Mouse (Mus musculus) intestine, embryonic 16.5 days (tissue): ENCODE data around the gene Wnt1. TPM values are rescaled to one million over a fixed set of nuclear protein-coding genes. Genes with fewer than 3 reads are reported as not detected.

Source experiments
- ATAC-seq: fragments of 200-750 bp; cut with Nextera tagmentation; 2 replicates; pipeline ENCODE4 v1.8.0; 2017; ENCODE audit warnings: moderate TSS enrichment, moderate library complexity
- H3K27ac ChIP-seq: fragments of 300-500 bp; sonication (generic); 2 replicates; pipeline ENCODE4 v1.5.1; 2014; ENCODE audit warnings: mild to moderate bottlenecking, low read length
- H3K27me3 ChIP-seq: fragments of 300-500 bp; sonication (generic); replicated peaks from 2 replicates; pipeline ENCODE4 v1.6.1; 2014; ENCODE audit warnings: low read length, control low read depth, mixed read lengths; ENCODE audit not compliant: control insufficient read depth, insufficient read depth
- H3K36me3 ChIP-seq: fragments of 300-500 bp; sonication (generic); 2 replicates; pipeline ENCODE4 v1.6.1; 2014; ENCODE audit warnings: low read length, control low read depth; ENCODE audit not compliant: control insufficient read depth, insufficient read depth
- H3K4me1 ChIP-seq: fragments of 300-500 bp; sonication (generic); 2 replicates; pipeline ENCODE4 v1.6.1; 2014; ENCODE audit warnings: low read length, control low read depth, mixed read lengths; ENCODE audit not compliant: control insufficient read depth, insufficient read depth
- H3K4me2 ChIP-seq: fragments of 300-500 bp; sonication (generic); 2 replicates; pipeline ENCODE4 v1.6.1; 2014; ENCODE audit warnings: low read depth, low read length, control low read depth
- H3K4me3 ChIP-seq: fragments of 300-500 bp; sonication (generic); 2 replicates; pipeline ENCODE4 v1.5.1; 2014; ENCODE audit warnings: mild to moderate bottlenecking, low read length
- H3K9ac ChIP-seq: fragments of 300-500 bp; sonication (generic); 2 replicates; pipeline ENCODE4 v1.6.1; 2014; ENCODE audit warnings: low read depth, low read length
- H3K9me3 ChIP-seq: fragments of 300-500 bp; sonication (generic); 2 replicates; pipeline ENCODE4 v1.6.1; 2016; ENCODE audit warnings: low read length, control low read depth; ENCODE audit not compliant: control insufficient read depth
- WGBS: fragments of 180-500 bp; shearing (Covaris S2); extraction: QIAGEN DNeasy Blood & Tissue Kit; methylation state at CpG from one replicate; pipeline ENCODE4 v1.1.7; 2014; 5-methylcytosine and 5-hydroxymethylcytosine counted together
- polyA plus RNA-seq: library from polyadenylated mRNA; unstranded; fragments of >200 nt; fragmentation: Nextera tagmentation; extraction: Ambion mirVana; gene quantifications from 2 replicates; pipeline ENCODE4 v1.2.1, GENCODE M21; 2015

Gene Wnt1
- polyA plus RNA-seq, 1 experiment from 2014 or later, result not detected

DNA sequence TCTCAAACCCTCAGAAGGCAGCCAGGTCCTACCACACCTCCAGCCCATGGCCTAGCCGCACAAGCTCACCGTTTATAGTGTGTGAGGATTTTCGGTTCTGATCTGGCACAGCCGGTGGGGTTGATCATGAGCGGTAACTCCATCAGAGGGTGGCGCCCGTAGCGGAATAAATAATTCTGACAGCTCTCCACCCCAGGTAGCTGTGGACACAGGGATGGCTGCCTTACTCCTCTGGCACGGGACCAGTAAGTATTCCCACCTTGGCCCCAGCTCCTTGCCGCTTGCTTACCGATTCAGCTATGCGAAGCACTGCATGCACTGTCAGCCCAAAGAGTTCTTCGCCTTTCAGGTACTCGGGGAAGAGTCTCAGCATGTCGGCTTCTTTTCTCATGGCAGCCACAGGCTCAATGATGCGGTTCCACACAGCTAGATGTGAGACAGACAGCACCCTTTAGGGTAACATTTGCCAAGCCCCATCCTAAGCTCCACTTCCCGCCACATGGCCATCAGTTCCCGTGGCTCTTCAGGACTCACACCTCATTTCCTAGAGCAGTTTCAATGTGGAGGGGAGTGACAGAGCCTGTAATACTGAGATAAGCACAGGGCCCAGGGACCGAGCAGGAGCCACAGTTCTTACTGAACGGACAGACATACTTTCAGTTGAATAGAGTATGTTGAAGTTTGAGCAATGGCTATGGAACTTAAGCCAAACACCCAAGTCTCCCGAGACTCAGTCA, 47.5 kb downstream of the Wnt1 start:
- WGBS, result 94% methylated on average over 21 of the region's 21 CpGs
- H3K27me3 ChIP-seq, result no peaks in the 10 kb centered on the region
- H3K9ac ChIP-seq, result no peak overlapping the region
- ATAC-seq, result no peak
- no peak overlapping the region for H3K27ac ChIP-seq
- H3K4me1 ChIP-seq, result no peaks in the 10 kb centered on the region
- no peaks in the 10 kb centered on the region for H3K9me3 ChIP-seq
- H3K4me2 ChIP-seq, result no peak overlapping the region
- peaks cover 47% of the 10 kb centered on the region for H3K36me3 ChIP-seq
- no peak overlapping the region for H3K4me3 ChIP-seq

DNA sequence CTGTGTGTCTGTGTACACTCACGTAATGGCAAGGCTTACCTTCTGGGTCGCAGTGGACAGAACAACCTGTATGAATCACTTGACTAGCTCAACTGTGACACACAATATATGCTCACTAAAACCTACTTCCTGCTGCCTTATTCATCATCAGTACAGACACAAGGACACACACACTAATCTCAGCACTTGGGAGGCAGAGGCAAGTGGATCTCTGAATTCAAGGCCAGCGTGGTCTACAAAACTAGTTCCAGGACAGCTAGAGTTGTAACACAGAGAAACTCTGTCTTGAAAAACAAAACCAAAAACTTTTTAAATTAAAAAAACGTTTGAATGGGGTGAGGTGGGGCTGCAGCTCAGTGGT, 48.1 kb downstream of the Wnt1 start:
- Histone ChIP-seq H3K4me1 (no peaks in the 10 kb centered on the region), H3K4me2 (no peak overlapping the region), H3K4me3 (no peak overlapping the region), H3K9ac (no peak overlapping the region), H3K27ac (no peak overlapping the region), H3K9me3 (no peaks in the 10 kb centered on the region), H3K27me3 (no peaks in the 10 kb centered on the region), H3K36me3 (peaks cover 50% of the 10 kb centered on the region)
- 76% methylated on average over 4 of the region's 4 CpGs for WGBS
- no peak for ATAC-seq

DNA sequence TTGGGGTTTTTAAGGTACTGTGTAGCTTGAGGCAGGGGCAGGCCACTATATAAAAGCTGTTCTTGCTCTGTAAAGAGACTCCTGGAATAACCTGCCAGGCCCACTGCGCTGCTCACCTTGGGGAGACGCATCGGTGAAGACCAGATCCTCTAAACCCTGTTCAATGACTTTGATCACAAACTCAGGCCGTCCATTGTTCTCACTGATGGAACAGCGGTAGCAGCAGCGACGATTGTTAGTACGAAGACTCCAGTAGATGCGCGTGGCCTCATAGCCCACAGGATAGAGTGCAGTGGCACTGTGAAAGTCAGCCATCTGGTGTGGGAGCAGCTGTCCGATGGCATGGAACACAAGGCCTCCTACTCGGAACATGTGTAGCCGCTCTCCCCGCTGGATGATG, 49.5 kb downstream of the Wnt1 start:
- Histone ChIP-seq H3K9ac (no peak overlapping the region), H3K27me3 (no peaks in the 10 kb centered on the region), H3K36me3 (peaks cover 57% of the 10 kb centered on the region), H3K4me3 (no peak overlapping the region), H3K27ac (no peak overlapping the region), H3K9me3 (no peaks in the 10 kb centered on the region), H3K4me1 (no peaks in the 10 kb centered on the region), H3K4me2 (no peak overlapping the region)
- no peak for ATAC-seq
- 94% methylated on average over 14 of the region's 14 CpGs for WGBS

GRCm38 (mm10) chr15:98839671-98840585, 50.3 kb downstream of the Wnt1 start:
- no peak for ATAC-seq
- H3K4me3 ChIP-seq, result no peak overlapping the region
- H3K27ac ChIP-seq, result no peak overlapping the region
- peaks cover 58% of the 10 kb centered on the region for H3K36me3 ChIP-seq
- H3K9ac ChIP-seq, result no peak overlapping the region
- no peaks in the 10 kb centered on the region for H3K9me3 ChIP-seq
- H3K4me2 ChIP-seq, result no peak overlapping the region
- WGBS, result 94% methylated on average over 30 of the region's 30 CpGs
- H3K4me1 ChIP-seq, result no peaks in the 10 kb centered on the region
- H3K27me3 ChIP-seq, result no peaks in the 10 kb centered on the region

Other genes starting within 250 kb of the Wnt1 start
- gene Ccnt1, start 218.9 kb upstream of the Wnt1 start, polyA plus RNA-seq, result 41.2 and 43.7 TPM in 2 replicates
- 0.43 TPM in 1 of 2 replicates, not detected in the other for gene 4930415O20Rik, start 218.9 kb upstream of the Wnt1 start, polyA plus RNA-seq
- 17.1 and 18.8 TPM in 2 replicates for gene Adcy6, start 179.8 kb upstream of the Wnt1 start, polyA plus RNA-seq
- 20.3 and 22.8 TPM in 2 replicates for gene Cacnb3, start 159.0 kb upstream of the Wnt1 start, polyA plus RNA-seq
- gene Ddx23, start 127.0 kb upstream of the Wnt1 start, polyA plus RNA-seq, result 15.6 and 17.6 TPM in 2 replicates
- 0.95 and 1.1 TPM in 2 replicates for gene Rnd1, start 112.4 kb upstream of the Wnt1 start, polyA plus RNA-seq
- 0.66 and 0.70 TPM in 2 replicates for gene Ccdc65, start 81.7 kb upstream of the Wnt1 start, polyA plus RNA-seq
- 96.8 and 108 TPM in 2 replicates for gene Fkbp11, start 61.7 kb upstream of the Wnt1 start, polyA plus RNA-seq
- 35.4 and 40.1 TPM in 2 replicates for gene Arf3, start 26.6 kb upstream of the Wnt1 start, polyA plus RNA-seq
- gene Wnt10b, start 11.7 kb upstream of the Wnt1 start, polyA plus RNA-seq, result 0.09 TPM in 1 of 2 replicates, not detected in the other
- not detected in 2 replicates for gene Ddn, start 19.6 kb downstream of the Wnt1 start, polyA plus RNA-seq
- 92.2 and 94.6 TPM in 2 replicates for gene Prkag1, start 41.7 kb downstream of the Wnt1 start, polyA plus RNA-seq
- gene Kmt2d, start 81.3 kb downstream of the Wnt1 start, polyA plus RNA-seq, result 7.7 and 7.9 TPM in 2 replicates
- 11.3 and 12.3 TPM in 2 replicates for gene Rhebl1, start 104.7 kb downstream of the Wnt1 start, polyA plus RNA-seq
- 0.83 and 1.6 TPM in 2 replicates for gene Dhh, start 108.7 kb downstream of the Wnt1 start, polyA plus RNA-seq
- 20.4 and 23.6 TPM in 2 replicates for gene Lmbr1l, start 128.4 kb downstream of the Wnt1 start, polyA plus RNA-seq
- 1,159 and 1,322 TPM in 2 replicates for gene Tuba1b, start 144.7 kb downstream of the Wnt1 start, polyA plus RNA-seq
- not detected in 2 replicates for gene Gm49450, start 163.7 kb downstream of the Wnt1 start, polyA plus RNA-seq
- 816 and 895 TPM in 2 replicates for gene Tuba1a, start 163.8 kb downstream of the Wnt1 start, polyA plus RNA-seq
- 295 and 311 TPM in 2 replicates for gene Tuba1c, start 240.0 kb downstream of the Wnt1 start, polyA plus RNA-seq